10 mouse cellular contexts compared by ENCODE assay signal in the genomic region with DNA sequence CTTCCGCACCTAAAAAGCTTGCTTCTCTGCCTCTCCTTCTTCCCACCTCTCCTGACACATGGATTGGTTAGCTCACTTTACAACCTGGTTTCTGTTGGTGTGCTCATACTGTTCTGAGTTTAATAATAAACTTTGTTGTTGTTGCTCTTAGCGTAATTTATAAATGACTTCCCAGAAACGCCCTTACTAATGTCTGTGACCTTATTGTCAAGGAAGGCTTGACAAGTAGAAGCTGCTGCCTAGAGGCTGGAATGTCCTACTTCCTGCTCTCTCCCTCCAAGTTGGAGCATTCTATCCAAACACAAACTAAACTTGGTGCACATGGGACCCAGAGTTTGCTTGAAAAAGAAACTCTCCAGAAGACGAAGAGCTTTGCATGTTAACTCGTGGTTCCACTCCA.
DNase-seq lines count a peak whose midpoint lies in the region; ATAC-seq and TF ChIP-seq lines count a peak whose summit lies in the region.
"Had no signal": no experiment of that assay in that cellular context is flagged by ENCODE, and none has a peak within 500 bp of the region (broad histone marks: within the 10 kb centered on the region; RNA-seq: fewer than 3 reads in every experiment).

No protein-coding gene starts in this region.

- no peaks in the 10 kb centered on the region; the same call in 1 of the 2 replicates for H3K4me1 ChIP-seq in liver, adult 2 months (ENCODE audit: control insufficient read depth, insufficient read depth, low read length)
- H3K4me1 ChIP-seq in liver, embryonic 12.5 days = no peaks in the 10 kb centered on the region
- peaks cover 20% of the 10 kb centered on the region for H3K4me1 ChIP-seq in intestine, embryonic 14.5 days (replicated peaks; ENCODE audit: control insufficient read depth, insufficient read depth, low read length)
- peaks cover 37% of the 10 kb centered on the region for H3K4me1 ChIP-seq in kidney, embryonic 15.5 days
- peaks cover 24% of the 10 kb centered on the region for H3K4me1 ChIP-seq in stomach, embryonic 16.5 days (ENCODE audit: control insufficient read depth, insufficient read depth, low read length)

- no peaks in the 10 kb centered on the region for H3K9me3 ChIP-seq in liver, embryonic 12.5 days (replicated peaks)
- H3K9me3 ChIP-seq in intestine, embryonic 14.5 days (ENCODE audit: control insufficient read depth, low read length) = no peaks in the 10 kb centered on the region
- no peaks in the 10 kb centered on the region for H3K9me3 ChIP-seq in kidney, embryonic 15.5 days (replicated peaks)
- H3K9me3 ChIP-seq in stomach, embryonic 16.5 days (replicated peaks; ENCODE audit: control insufficient read depth, low read length) = no peaks in the 10 kb centered on the region

- no peaks in the 10 kb centered on the region for H3K79me2 ChIP-seq in liver, adult 2 months (ENCODE audit: control insufficient read depth, insufficient read depth, low read length)

- no peak overlapping the region for H3K4me3 ChIP-seq in liver, adult 2 months (ENCODE audit: insufficient read depth, low read depth, low read length)
- H3K4me3 ChIP-seq in liver, embryonic 12.5 days = no peak overlapping the region
- H3K4me3 ChIP-seq in intestine, embryonic 14.5 days (ENCODE audit: low read depth, low read length) = no peak overlapping the region
- H3K4me3 ChIP-seq in kidney, embryonic 15.5 days (replicated peaks) = no peak overlapping the region
- H3K4me3 ChIP-seq in stomach, embryonic 16.5 days (replicated peaks; ENCODE audit: low read length) = no peak overlapping the region

- no peak for TF ChIP-seq CTCF in liver, adult 2 months (IDR thresholded peaks at IDR 0.05; ENCODE audit: low read depth, low read length)

- peak; percentile 25 for DNase-seq in liver, adult 2 months (ENCODE audit: extremely low read depth, low read depth, low spot score)
- DNase-seq in intestine, embryonic 14.5 days (ENCODE audit: low spot score) = no peak
- no peak for DNase-seq in spleen, postnatal 14 days (ENCODE audit: low spot score in 2 of 2)
- DNase-seq in gastrocnemius, postnatal 25 days = no peak
- DNase-seq: liver; thymus, postnatal 25 days had no signal

- no peak overlapping the region for H3K27ac ChIP-seq in liver, adult 2 months (replicated peaks; ENCODE audit: insufficient read depth, low read depth, low read length)
- no peak overlapping the region for H3K27ac ChIP-seq in liver, embryonic 12.5 days
- peak overlapping the region; percentile 48; the same call in 1 of the 2 replicates for H3K27ac ChIP-seq in intestine, embryonic 14.5 days (ENCODE audit: low read depth)
- H3K27ac ChIP-seq in kidney, embryonic 15.5 days = peak overlapping the region; percentile 91
- H3K27ac ChIP-seq in stomach, embryonic 16.5 days (ENCODE audit: low read length) = peak overlapping the region; percentile 78

- H3K9ac ChIP-seq in liver, adult 2 months (ENCODE audit: low read depth, low read length) = no peak overlapping the region
- no peak overlapping the region for H3K9ac ChIP-seq in liver, embryonic 12.5 days
- no peak overlapping the region for H3K9ac ChIP-seq in intestine, embryonic 14.5 days (ENCODE audit: low read length)
- no peak overlapping the region for H3K9ac ChIP-seq in kidney, embryonic 15.5 days
- H3K9ac ChIP-seq in stomach, embryonic 16.5 days (ENCODE audit: low read length) = no peak overlapping the region

- no peak overlapping the region for H3K4me2 ChIP-seq in liver, embryonic 12.5 days
- H3K4me2 ChIP-seq in intestine, embryonic 14.5 days (ENCODE audit: low read length) = no peak overlapping the region
- H3K4me2 ChIP-seq in kidney, embryonic 15.5 days = peak overlapping the region; percentile 27; the same call in 1 of the 2 replicates
- H3K4me2 ChIP-seq in stomach, embryonic 16.5 days (ENCODE audit: low read depth, low read length) = no peak overlapping the region

- no peak for ATAC-seq in liver, embryonic 12.5 days
- ATAC-seq in intestine, embryonic 14.5 days (replicated peaks; ENCODE audit: low FRiP score, low TSS enrichment, low read depth) = no peak
- ATAC-seq in kidney, embryonic 15.5 days (replicated peaks; ENCODE audit: low FRiP score) = peak; percentile 84
- 0 out of 2 replicates have a peak, but pooled peaks have one; percentile 34 for ATAC-seq in stomach, embryonic 16.5 days (ENCODE audit: insufficient read depth, low FRiP score)
- ATAC-seq: inflammation-experienced regulatory T-cells, adult 6 months had no signal

- no peaks in the 10 kb centered on the region for H3K27me3 ChIP-seq in liver, adult 2 months (ENCODE audit: control insufficient read depth, insufficient read depth, low read length)
- H3K27me3 ChIP-seq in liver, embryonic 12.5 days (replicated peaks) = no peaks in the 10 kb centered on the region
- H3K27me3 ChIP-seq in intestine, embryonic 14.5 days (replicated peaks; ENCODE audit: control insufficient read depth, insufficient read depth, low read length) = no peaks in the 10 kb centered on the region
- H3K27me3 ChIP-seq in kidney, embryonic 15.5 days = no peaks in the 10 kb centered on the region
- H3K27me3 ChIP-seq in stomach, embryonic 16.5 days (ENCODE audit: control insufficient read depth, insufficient read depth, low read length) = no peaks in the 10 kb centered on the region

- WGBS in liver, adult 2 months = 78% methylated on average over 5 of the region's 5 CpGs
- WGBS in liver, embryonic 12.5 days (ENCODE audit: insufficient replicate concordance) = 71% methylated on average over 5 of the region's 5 CpGs
- WGBS in intestine, embryonic 14.5 days = 52% methylated on average over 5 of the region's 5 CpGs
- WGBS in kidney, embryonic 15.5 days = 28% methylated on average over 5 of the region's 5 CpGs
- WGBS in stomach, embryonic 16.5 days = 49% methylated on average over 5 of the region's 5 CpGs

- TF ChIP-seq POLR2A in liver, adult 2 months (IDR thresholded peaks at IDR 0.05; ENCODE audit: extremely low read depth, insufficient read depth, low read length) = no peak

- H3K36me3 ChIP-seq in liver, adult 2 months (ENCODE audit: control insufficient read depth, insufficient read depth, low read length) = no peaks in the 10 kb centered on the region
- no peaks in the 10 kb centered on the region for H3K36me3 ChIP-seq in liver, embryonic 12.5 days
- no peaks in the 10 kb centered on the region for H3K36me3 ChIP-seq in intestine, embryonic 14.5 days (ENCODE audit: control insufficient read depth, insufficient read depth, low read length)
- H3K36me3 ChIP-seq in kidney, embryonic 15.5 days = no peaks in the 10 kb centered on the region
- no peaks in the 10 kb centered on the region for H3K36me3 ChIP-seq in stomach, embryonic 16.5 days (ENCODE audit: control insufficient read depth, insufficient read depth, low read length)

Comparison
In these comparisons a context has a peak if more than half of its experiments do, and no peak if none do; other contexts are left out.
1. H3K27ac ChIP-seq: peak in intestine, embryonic 14.5 days (single experiment), kidney, embryonic 15.5 days (single experiment) and stomach, embryonic 16.5 days (single experiment); none in liver, adult 2 months (single experiment) and liver, embryonic 12.5 days (single experiment).
2. ATAC-seq: peak in kidney, embryonic 15.5 days (single experiment) and stomach, embryonic 16.5 days (single experiment); none in liver, embryonic 12.5 days (single experiment) and intestine, embryonic 14.5 days (single experiment).